Mouse (Mus musculus): ENCODE results near the gene Mas1. TPM values are rescaled to one million over a fixed set of nuclear protein-coding genes. Genes with fewer than 3 reads are reported as not detected.

The Mas1 gene
- polyA plus RNA-seq, 1 experiment, result not detected

DNA sequence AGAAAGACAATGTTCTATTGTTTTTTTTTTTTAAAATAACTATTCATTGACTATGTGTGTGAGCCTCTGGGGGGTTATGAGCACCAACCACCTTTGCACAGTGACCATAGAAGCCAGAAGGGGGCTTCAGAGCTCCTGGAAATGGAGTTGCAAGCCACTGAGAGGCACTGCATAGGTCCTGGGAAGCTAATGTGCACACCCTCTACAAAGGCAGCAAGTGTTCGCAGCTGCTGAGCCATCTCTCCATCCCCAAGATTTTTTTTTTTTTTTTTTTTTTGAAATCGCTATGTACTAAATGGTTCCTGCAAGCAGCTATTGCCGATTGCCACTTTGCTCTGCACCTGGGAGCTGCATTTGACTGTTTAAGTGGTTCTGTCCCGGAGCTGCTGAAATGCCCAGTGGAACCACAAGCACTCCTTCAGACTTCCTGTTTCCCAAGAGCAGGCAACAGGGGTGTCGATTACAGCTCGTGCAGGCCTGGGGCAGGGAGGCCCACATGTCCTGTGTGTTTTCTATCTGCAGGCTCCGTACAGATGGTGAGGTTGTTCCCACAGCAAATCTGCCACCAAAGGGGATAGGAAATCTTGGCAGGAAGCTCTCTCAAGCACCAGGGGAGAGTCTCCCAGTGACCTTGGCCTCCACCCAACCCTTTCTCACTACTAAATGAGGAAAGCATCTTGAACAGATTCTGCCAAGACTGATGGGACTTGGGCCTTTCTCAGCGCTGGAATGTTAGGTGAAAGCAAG lies 74.1 kb downstream of the Mas1 start:
- peaks cover 4% of the 10 kb centered on the region for H3K4me1 ChIP-seq (ENCODE audit: control insufficient read depth, insufficient read depth, low read length)
- TF ChIP-seq CTCF (IDR thresholded peaks at IDR 0.05; ENCODE audit: control insufficient read depth, insufficient read depth, low read length), result no peak
- TF ChIP-seq POLR2A (IDR thresholded peaks at IDR 0.05; ENCODE audit: borderline replicate concordance, control insufficient read depth, low read depth, low read length), result no peak
- peak overlapping the region; percentile 46; the same call in 1 of the 2 replicates for H3K27ac ChIP-seq (ENCODE audit: control insufficient read depth, insufficient read depth, low read depth, low read length, poor library complexity)
- no peak overlapping the region for H3K4me3 ChIP-seq (replicated peaks; ENCODE audit: control insufficient read depth, low read depth, low read length)
- 10% methylated on average over 8 of the region's 8 CpGs for WGBS

DNA sequence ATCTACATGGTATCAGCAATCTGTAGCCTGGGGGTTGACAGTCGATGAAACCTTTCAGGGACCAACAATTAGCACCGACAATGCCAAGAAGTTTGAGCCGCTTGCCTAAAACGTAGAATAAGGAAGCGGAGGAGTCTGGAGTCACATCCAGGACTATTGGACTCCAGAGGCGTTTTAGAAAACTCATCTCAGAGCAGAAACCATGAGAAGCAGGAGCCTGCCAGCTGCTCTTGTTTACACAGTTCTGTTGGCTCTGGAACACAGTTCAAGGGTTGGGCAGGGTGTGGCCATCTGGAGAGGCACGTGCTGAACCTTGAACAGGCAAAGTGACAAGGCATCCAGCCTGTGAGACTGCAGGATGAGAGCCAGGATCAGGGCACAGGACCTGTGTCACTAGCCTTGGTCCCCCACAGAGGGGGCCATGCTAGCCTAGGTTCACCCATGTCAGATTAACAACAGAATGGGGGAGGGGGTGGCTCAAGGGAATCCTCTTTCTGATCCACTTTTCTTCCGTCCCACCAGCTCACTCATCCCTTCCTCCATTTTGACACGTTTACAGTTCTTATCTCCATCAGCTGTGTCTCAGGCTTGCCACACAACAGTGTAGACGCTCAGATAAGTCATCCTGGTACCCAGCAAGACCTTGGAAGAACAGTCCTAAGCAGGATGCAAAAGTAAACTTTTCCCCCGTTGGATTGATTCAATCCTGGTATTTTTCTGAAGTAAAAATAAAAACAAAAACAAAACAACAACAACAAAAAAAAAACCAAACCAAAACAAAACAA lies 75.3 kb downstream of the Mas1 start:
- WGBS, result 69% methylated on average over 11 of the region's 11 CpGs
- TF ChIP-seq CTCF (IDR thresholded peaks at IDR 0.05; ENCODE audit: control insufficient read depth, insufficient read depth, low read length) (no peak), POLR2A (IDR thresholded peaks at IDR 0.05; ENCODE audit: borderline replicate concordance, control insufficient read depth, low read depth, low read length) (no peak)
- H3K4me1 ChIP-seq (ENCODE audit: control insufficient read depth, insufficient read depth, low read length), result peaks cover 4% of the 10 kb centered on the region
- H3K27ac ChIP-seq (ENCODE audit: control insufficient read depth, insufficient read depth, low read depth, low read length, poor library complexity), result no peak overlapping the region
- H3K4me3 ChIP-seq (replicated peaks; ENCODE audit: control insufficient read depth, low read depth, low read length), result no peak overlapping the region

DNA sequence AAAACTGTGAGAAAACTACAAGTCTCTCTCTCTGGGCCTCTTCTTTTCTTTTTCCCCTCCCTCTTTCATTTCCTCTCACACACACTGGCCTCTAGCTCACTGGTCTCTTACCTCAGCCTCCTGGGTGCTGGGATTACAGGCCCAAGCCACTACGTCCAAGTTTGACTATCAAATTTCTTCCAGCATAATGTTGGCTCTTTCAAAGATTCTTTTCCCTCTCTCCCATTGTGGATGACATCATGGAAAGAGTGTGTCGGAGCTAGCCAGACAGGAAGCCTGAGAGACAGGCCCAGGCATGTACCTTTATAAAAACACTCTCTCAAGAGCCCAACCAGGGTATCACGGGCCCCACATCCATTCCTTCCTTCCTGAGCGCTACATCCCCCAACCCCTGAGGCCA lies 76.5 kb downstream of the Mas1 start:
- peaks cover 4% of the 10 kb centered on the region for H3K4me1 ChIP-seq (ENCODE audit: control insufficient read depth, insufficient read depth, low read length)
- WGBS, result 52% methylated on average over 4 of the region's 4 CpGs
- TF ChIP-seq CTCF (IDR thresholded peaks at IDR 0.05; ENCODE audit: control insufficient read depth, insufficient read depth, low read length) (no peak), POLR2A (IDR thresholded peaks at IDR 0.05; ENCODE audit: borderline replicate concordance, control insufficient read depth, low read depth, low read length) (no peak)
- no peak overlapping the region for H3K27ac ChIP-seq (ENCODE audit: control insufficient read depth, insufficient read depth, low read depth, low read length, poor library complexity)
- no peak overlapping the region for H3K4me3 ChIP-seq (replicated peaks; ENCODE audit: control insufficient read depth, low read depth, low read length)

DNA sequence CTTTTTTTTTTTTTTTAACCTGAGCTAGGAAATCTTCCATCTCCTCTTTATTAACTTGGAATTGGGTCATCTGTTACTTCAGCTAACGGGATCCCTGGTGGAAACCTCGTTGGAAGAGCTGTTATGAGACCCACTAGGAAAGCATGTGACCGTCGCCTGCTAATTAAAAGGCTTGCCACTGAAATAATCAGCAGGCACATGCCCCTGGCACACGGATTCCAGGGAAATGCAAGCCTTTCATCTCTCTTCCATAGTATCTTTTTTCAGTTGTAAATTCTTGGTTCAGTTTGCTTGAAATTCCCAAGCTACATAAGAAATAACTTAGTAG lies 76.9 kb downstream of the Mas1 start:
- Histone ChIP-seq H3K4me1 (ENCODE audit: control insufficient read depth, insufficient read depth, low read length) (peaks cover 4% of the 10 kb centered on the region), H3K27ac (ENCODE audit: control insufficient read depth, insufficient read depth, low read depth, low read length, poor library complexity) (no peak overlapping the region), H3K4me3 (replicated peaks; ENCODE audit: control insufficient read depth, low read depth, low read length) (no peak overlapping the region)
- 69% methylated on average over 5 of the region's 5 CpGs for WGBS
- TF ChIP-seq POLR2A (IDR thresholded peaks at IDR 0.05; ENCODE audit: borderline replicate concordance, control insufficient read depth, low read depth, low read length) (no peak), CTCF (IDR thresholded peaks at IDR 0.05; ENCODE audit: control insufficient read depth, insufficient read depth, low read length) (no peak)

Other genes starting within 250 kb of the Mas1 start
- gene Slc22a1, start 192.3 kb downstream of the Mas1 start, polyA plus RNA-seq (2011; ENCODE audit: insufficient read depth, insufficient read length, low replicate concordance, missing spikeins), result 1.2 TPM in 1 of 2 replicates, not detected in the other
- gene Igf2r, start 98.5 kb downstream of the Mas1 start, polyA plus RNA-seq (2011; ENCODE audit: insufficient read depth, insufficient read length, low replicate concordance, missing spikeins), result 2.5 and 8.3 TPM in 2 replicates
- not detected in 2 replicates for gene Mrgprh, start 7.9 kb upstream of the Mas1 start, polyA plus RNA-seq (2011; ENCODE audit: insufficient read depth, insufficient read length, low replicate concordance, missing spikeins)
- gene Pnldc1, start 42.1 kb upstream of the Mas1 start, polyA plus RNA-seq (2011; ENCODE audit: insufficient read depth, insufficient read length, low replicate concordance, missing spikeins), result 3.7 and 8.6 TPM in 2 replicates
- 120 and 188 TPM in 2 replicates for gene Tcp1, start 47.6 kb upstream of the Mas1 start, polyA plus RNA-seq (2011; ENCODE audit: insufficient read depth, insufficient read length, low replicate concordance, missing spikeins)
- 34.1 and 37.8 TPM in 2 replicates for gene Mrpl18, start 48.2 kb upstream of the Mas1 start, polyA plus RNA-seq (2011; ENCODE audit: insufficient read depth, insufficient read length, low replicate concordance, missing spikeins)
- gene Acat3, start 72.5 kb upstream of the Mas1 start, polyA plus RNA-seq (2011; ENCODE audit: insufficient read depth, insufficient read length, low replicate concordance, missing spikeins), result 0.75 and 1.2 TPM in 2 replicates
- 10.8 and 17.1 TPM in 2 replicates for gene Acat2, start 92.6 kb upstream of the Mas1 start, polyA plus RNA-seq (2011; ENCODE audit: insufficient read depth, insufficient read length, low replicate concordance, missing spikeins)
- gene Wtap, start 126.0 kb upstream of the Mas1 start, polyA plus RNA-seq (2011; ENCODE audit: insufficient read depth, insufficient read length, low replicate concordance, missing spikeins), result 46.2 and 67.4 TPM in 2 replicates
- 33.4 and 38.2 TPM in 2 replicates for gene Sod2, start 138.7 kb upstream of the Mas1 start, polyA plus RNA-seq (2011; ENCODE audit: insufficient read depth, insufficient read length, low replicate concordance, missing spikeins)
- gene Gpr31b, start 184.2 kb upstream of the Mas1 start, polyA plus RNA-seq (2011; ENCODE audit: insufficient read depth, insufficient read length, low replicate concordance, missing spikeins), result not detected in 2 replicates
- not detected in 2 replicates for gene Tcp10b, start 193.0 kb upstream of the Mas1 start, polyA plus RNA-seq (2011; ENCODE audit: insufficient read depth, insufficient read length, low replicate concordance, missing spikeins)